Mouse (Mus musculus): ENCODE data around the gene Fance.
"Not testable (repeated sequence)": the region's sequence is repeated elsewhere in the genome, so short reads cannot be mapped to it uniquely, and the experiment has no call there.

Fance gene

DNA sequence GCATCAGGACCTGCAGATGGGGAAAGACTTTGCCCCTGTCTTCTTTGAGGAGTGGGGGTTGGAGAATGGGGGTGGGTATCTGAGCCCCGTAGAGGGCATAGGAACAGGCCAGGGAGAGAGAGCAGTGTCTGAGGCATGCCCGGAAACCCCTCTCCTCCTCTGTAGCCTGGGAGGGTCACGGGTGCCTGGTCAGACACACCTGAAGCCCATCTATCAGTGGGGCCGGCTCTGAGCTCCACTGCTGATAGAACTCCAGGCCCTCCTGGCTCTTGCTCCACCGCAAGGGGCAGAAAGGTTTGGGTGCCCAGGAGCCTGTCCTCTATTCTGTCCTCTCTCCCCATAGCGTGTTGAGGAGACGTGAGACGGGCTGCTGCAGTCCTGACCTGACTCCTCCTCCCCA, 12.4 kb downstream of the Fance start:
- no peak for DNase-seq (ENCODE audit: low read depth, low spot score)

DNA sequence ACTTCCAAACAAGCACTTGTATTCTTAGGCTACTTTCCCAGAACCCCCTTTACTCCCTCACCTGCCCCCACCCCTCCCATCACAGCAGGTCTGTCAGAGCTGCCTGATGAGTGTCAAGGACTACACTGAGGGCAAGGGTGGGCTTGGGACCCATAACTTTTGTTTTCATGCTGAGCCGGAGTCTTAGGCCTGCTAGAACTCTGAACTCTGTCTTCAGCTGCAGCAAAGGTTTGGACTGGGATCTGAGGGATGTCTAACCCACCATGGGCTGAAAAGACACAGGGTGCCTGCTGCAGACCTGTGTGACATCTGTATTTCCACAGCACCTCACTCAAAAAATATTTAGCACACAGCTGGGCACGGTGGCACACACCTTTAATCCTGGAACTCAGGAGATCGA, 13.6 kb downstream of the Fance start:
- DNase-seq (ENCODE audit: low read depth, low spot score) = no peak

DNA sequence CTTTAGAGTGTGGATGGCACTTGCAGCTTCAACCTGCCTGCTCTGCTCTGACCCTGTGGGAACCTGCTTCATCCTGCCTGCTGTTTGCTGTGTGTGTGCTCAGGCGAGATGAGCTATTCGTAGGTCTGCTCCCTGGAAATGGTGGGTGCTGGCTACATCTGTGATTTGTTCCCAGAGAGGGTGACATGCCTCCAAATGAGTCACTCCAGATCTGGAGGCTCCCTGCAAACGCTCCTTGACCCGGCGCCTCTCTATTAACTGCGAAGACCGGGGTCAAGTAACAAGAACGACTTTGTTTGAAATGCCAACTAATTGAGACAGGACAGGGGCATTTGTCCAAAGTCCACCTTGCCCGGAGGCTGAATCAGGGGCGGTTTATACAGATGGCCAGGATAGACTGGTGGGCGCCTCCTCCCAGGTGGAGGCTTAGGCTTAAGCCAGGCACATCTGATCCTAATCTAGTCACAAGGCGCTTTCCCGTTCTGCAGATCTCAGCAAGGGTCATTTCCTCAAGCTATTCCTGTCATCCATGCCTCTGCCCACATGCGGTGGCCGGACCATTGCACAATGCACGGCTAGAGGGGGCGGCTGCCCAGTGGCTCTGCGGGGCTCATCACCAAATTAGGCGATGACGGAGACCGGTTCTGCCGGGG, 14.5 kb downstream of the Fance start:
- no peak for DNase-seq (ENCODE audit: low read depth, low spot score)

DNA sequence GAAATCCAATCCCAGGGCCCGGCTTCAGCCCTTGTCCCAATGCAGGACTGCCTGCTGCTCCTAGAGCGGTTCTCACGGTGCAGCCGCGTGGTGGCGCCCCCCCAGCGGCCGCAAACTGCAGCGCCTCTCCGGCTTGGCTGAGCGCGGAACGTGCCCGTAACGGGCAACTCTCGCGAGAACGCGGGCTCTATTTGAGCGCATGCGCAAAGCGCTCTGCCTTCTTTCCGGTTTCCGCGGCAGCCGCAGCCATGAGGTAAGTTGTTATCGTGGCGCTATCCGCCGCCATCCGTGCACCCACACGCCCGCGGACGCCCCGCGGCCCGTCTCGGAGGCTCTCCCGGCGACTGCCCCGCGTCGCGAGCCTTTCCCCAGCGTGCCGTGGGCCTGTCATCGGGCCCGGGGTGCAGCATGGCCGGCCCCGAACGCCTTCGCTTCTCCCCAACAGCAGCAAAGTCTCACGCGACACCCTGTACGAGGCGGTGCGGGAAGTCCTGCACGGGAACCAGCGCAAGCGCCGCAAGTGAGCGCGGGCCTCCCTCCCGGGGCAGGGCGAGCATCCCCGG, 15.1 kb downstream of the Fance start, which contains the start of gene Rpl10a:
Gene Rpl10a, plus strand, starts transcription at position 106 of the 563 bp plus-strand sequence.
- peak; percentile 97 for DNase-seq (ENCODE audit: low read depth, low spot score)

DNA sequence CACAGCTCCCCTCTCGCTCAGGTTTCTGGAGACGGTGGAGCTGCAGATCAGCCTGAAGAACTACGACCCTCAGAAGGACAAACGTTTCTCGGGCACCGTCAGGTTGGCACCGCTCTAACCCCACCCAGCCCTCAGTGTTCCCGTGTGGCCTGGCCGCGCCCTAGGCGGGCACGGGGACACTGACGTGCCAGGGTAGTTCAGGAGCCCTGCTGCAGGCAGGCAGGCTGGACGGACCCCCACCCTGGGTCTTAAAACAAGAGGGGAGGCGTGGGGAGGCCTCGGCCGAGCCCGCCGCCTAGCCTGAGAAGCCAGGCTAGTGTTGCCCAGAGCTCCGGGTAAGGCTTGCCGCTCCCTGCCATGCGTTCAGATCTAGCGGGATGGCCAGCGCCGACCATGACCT, 15.6 kb downstream of the Fance start:
- no peak for DNase-seq (ENCODE audit: low read depth, low spot score)

DNA sequence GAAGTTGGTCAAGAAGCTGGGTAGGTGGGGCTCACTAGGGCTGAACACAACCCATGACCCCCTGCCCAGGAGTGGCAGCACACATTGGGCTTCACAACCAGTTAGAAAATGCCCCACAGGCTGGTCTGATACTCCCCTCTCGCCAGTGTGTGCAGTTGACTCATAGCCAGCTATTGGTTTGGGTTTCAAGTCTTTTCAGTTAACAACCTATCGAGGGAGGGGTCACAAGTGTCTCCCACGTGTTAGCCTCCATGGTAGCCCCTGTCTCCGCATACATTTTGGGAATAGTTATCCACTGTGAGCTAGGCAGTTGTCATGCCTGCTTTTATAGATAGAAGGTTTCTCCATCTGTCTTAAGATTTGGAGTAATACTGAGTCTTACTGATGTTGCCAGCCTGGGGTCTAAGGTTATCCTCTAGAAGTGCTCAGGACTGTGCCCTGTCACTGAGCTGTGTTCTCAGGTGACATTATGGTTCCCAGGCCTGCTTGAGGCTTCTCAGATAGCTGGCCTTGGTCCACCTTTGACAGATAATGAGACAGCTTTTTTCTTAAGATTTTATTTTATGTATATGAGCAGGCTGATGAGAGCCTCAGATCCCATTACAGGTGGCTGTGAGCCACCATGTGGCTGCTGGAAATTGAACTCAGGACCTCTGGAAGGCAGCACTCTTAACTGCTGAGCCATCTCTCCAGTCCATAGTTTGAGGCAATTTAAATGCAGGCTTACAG, 16.3 kb downstream of the Fance start:
- DNase-seq (ENCODE audit: low read depth, low spot score) = peak; percentile 36

DNA sequence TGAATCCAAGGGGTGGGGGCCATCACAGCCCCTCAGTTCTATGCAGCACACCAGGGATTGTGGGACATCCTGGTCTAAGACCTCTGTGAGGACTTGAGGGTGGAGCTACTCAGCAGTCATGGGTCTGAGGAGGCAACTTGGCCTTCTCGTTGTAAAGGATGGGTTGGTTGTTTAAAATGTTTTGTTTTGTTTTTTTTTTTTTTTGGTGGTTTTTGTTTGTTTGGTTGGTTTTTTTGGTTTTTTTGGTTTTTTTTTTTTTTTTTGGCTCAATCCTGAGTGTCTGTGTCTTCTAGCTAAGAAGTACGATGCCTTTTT, 16.9 kb downstream of the Fance start:
- no peak for DNase-seq (ENCODE audit: low read depth, low spot score)

DNA sequence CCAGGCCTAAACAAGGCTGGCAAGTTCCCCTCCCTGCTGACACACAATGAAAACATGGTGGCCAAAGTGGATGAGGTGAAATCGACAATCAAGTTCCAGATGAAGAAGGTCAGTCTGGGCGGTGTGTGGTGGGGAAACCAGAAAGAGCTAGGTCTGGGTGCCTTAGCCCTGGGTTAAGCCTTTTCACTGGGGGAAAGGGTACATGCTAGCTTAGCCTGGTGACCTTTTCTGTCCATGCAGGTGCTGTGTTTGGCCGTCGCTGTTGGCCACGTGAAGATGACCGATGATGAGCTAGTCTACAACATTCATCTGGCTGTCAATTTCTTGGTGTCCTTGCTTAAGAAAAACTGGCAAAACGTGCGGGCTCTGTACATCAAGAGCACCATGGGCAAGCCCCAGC, 17.3 kb downstream of the Fance start:
- not testable (repeated sequence) for DNase-seq (ENCODE audit: low read depth, low spot score)

DNA sequence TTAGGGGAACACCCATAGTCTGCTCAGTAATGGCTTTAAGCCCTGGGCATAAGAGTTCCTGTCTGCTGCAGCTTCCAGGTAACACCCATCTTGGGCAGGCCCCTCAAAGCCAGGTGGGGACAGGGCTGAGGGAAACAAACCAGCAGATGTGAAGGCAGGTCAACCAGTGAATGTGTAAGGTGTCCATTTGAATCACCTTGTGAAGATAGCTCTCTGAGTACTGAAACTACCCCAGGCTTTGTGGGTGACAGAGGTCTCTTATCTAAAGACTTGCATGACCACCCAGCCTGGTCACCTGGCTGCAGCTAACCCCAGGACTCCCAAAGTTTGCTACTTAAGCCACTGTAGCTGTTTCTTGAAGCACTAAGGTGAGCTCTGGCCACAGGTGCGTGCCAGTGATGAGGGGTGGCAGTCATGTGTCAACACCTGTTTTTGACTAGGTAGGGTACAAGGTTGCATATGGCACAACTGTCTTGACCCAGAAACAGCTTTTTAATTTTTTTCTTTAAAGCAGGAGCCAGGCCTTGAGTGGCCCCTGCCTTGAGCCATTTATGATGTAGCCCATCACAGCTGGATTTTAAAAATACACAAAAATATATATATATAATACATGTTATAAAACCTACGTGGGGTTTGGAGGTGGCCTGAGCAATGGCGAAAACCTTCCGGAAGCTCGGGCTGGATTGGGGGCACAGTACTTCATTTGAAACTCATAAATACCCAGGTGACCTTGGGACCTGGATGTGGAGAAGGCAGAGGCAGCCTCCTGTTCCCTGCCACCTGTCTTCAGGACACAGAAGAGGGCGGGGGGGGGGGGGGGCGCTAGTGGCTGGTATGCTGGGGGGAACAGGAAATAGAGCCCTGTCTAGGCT, 18.2 kb downstream of the Fance start:
- DNase-seq (ENCODE audit: low read depth, low spot score) = no peak

DNA sequence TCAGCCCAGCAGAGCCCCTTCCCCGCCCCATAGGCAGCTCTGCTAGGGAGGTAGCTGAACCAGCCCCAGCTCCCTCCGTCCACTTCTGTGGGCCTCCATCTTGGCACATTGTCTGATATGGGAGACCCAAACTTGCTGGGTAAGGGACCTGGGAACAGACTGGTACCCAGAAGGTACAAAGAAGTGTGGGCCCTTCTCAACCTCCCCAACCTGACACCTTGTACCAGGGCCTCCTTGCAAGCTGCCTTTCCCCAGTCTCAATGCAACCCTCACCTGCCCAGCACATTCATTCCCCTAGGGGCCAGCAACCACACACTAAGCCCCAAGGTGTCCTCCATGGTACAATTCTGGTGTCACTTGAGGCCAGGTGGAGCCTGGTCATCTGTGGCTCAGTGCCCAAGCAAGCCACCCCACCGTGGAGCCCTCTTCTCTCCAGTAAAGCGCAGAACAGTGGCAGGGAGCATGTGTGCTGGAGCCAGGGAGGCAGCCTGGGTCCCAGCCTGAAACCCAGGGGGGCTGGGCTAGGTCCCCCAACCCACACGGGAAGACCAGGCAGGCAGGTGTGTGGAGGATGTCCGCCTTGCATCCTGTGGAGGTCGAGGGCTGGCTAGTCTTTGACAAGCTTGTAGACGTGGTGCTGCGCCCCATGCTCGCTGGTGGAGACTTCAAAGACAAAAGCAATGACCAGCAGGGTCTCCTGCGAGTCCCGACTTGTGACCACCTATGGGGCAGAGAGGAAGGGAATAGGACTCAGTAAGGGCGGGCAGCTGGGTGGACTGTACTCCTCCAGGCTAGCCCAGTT, 19.0 kb downstream of the Fance start:
- DNase-seq (ENCODE audit: low read depth, low spot score) = no peak

DNA sequence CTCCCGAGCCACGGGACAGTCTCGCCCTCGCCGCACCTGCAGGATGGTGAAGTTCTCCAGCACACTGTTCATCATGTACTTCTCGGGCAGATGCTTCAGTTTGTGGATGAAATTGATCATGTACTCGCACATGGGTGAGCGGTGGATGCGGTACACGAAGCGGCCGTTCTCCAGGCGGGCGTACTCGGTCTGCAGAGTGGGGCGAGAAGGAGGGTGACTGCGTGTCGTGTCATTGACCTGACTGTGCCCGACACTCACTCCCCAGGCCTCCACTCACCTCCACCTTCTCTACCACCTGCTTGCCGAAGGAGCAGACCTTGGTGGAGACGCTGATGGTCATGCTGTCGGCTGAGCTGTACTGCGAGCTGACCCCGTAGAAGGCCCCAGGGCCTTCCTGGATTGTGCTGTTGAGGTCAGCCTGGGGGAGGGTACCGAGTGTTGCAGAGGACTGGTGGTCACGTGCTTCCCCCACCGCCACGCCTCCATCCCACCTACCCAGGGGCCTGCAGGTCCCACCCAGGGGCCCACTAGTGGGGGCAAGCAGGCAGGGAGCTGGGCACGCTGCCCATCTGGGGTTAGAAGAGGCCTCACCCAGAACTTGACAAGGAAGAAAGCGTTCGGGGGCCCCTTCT, 19.7 kb downstream of the Fance start:
- DNase-seq (ENCODE audit: low read depth, low spot score) = no peak

DNA sequence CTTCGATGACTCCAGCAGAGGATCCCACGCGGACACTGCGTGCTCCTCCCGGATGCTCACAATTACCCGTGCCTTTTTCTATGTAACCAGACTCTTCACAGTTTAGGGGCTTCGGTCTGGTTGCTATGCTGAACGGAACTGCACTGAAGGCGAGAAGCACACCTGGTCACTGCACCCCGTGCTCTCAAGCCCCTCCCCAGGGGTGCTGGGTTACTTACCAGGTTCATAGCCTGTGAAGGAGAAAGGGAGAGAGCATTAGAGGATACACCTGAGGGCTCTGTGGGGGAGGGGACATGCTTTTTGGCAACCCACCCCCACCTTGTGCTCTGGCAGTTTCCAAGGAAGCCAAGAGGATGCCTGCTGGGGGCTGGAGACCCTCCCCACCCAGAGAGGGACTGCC, 21.9 kb downstream of the Fance start:
- no peak for DNase-seq (ENCODE audit: low read depth, low spot score)

DNA sequence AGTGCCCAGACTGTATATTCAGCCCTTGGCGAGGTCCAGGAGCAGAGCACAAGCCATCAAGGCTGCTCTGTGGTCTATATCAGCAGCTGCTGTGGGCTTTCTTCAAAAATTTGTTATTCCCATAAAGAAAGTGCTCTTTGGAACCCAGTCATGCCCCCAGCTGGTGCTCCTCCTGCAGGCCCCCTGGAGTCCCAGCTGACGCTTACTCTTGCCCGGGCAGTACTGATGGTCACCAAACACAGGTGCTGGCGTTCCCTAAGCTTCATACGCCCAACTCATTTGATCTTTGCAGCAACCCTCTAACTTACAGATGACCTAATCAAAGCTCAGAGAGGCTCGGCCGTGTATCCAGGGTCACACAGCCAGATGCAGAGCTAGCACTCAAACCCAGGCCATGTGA, 24.2 kb downstream of the Fance start:
- DNase-seq (ENCODE audit: low read depth, low spot score) = no peak

DNA sequence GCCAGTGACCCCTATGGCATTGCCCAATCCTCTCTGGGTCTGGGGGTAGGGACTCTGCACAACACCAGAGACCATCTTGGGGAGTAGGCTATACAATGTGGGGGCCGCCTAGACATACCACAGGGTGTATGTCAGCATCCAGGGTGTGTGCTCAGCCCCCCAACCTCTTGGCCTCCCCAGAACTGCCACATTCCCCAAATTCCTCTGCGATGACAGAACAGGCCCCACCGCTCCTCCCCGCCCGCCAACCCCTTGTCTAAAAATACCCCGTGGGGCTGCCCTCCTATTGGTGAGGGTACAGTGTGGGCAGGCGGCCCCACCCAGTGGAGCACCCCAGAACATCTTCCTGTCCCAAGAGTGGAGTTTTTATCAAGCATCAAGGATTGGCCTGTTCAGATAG, 27.3 kb downstream of the Fance start:
- DNase-seq (ENCODE audit: low read depth, low spot score) = no peak

DNA sequence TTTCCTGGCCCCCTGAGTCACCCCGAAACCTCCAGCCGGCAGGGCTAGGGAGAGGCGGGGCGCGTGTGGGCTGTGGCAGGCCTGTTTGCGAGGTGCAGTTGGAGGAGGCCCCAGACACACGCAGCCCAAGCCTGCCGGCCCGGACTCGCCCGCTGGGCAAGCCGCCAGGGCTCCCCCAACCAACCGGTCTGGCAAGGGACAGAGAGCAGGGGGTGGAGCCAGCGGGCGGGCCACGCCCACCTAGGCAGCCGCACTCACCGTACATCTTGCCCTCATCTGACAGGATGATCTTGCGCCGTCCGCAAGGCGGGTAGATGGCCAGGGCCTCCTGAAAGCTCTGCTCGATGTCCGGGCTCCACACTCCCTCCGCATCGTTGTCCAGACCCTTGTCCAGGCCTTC, 27.8 kb downstream of the Fance start:
- DNase-seq (ENCODE audit: low read depth, low spot score) = peak; percentile 58

DNA sequence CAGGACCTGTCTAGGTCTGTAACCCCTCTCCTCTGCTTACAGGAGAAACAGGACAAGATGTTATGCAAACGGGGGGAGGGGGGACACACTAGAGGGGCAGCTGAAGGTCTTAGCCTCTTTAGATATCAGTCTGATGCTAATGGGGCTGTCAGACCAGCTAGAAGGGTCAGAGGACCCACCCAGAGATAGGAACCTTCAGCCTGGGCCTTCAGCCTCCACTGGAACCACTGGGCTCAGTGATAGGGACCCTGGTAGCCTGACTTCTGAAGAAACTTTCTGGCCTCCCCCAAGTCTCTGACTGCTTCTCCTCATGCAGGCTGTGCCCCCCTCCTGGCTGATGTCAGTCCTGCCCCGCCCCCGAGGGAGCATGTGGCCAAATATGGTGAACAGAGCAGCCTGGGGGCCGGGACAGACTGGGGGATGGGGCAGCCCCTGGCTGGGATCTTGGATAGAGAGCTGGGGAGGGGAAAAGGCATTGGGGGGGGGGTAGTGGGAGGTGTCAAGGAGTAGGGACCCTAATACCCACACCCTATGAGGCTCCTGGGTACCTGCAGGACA, 30.8 kb downstream of the Fance start:
- no peak for DNase-seq (ENCODE audit: low read depth, low spot score)

DNA sequence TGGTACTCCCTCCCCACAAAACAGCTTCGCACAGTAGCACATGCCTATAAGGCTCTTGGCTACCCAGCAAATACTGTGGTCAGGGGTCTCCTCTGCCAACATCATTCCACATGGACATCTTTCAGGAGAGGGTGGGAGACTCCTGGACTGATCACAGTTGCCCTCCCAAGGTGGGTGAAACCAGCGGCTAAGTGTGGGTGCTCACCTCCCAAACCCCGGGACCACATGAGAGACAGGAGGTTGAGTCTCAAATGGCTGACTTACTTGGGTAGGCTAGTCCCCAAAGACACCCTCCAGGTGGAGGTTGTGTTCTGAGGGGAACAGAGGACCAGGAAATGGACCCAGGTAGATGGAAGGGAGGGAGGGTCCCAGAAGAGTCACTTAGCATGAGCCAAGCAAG, 31.4 kb downstream of the Fance start:
- DNase-seq (ENCODE audit: low read depth, low spot score) = no peak

DNA sequence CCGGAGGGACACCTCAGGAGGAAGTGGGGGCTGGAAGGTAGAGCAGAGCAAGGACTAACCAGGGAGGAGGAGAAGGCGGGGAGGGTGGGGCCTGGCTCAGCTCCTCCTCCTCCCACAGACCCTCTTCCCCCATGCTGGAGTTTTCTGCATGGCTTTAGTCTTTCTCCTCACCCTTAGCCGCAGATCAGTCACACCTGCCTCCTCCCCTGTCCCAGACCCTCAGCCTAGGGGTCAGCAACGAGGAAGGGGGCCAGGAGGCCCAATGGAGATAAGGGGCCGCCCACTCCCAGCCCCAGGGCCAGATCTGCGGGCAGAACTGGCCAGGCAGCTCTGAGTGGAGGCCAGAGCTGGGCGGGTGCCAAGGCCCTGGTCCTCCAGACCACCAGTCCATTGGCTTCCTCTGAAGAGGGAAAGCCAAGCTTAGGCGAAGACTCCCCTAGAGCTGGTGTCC, 32.0 kb downstream of the Fance start:
- no peak for DNase-seq (ENCODE audit: low read depth, low spot score)

DNA sequence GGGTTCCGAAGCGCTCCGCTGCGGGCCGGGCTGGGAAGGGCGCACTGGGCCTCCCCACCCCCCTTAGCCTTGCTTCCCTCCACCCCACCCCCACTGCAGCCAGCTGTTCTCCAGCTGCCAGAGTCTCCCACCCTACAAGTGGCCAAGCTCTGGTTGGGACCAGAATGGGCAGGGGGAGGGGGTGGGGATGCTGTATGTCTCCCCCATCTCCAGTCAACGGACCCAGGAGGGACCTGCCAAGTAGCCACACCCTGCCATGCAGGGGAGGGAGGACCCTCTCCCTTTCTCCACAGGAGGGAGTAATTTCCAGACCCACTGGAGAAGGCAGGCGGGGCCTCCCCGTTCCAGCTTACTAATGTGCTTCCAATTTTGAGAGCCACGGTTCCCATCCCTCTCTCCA, 32.6 kb downstream of the Fance start:
- no peak for DNase-seq (ENCODE audit: low read depth, low spot score)

DNA sequence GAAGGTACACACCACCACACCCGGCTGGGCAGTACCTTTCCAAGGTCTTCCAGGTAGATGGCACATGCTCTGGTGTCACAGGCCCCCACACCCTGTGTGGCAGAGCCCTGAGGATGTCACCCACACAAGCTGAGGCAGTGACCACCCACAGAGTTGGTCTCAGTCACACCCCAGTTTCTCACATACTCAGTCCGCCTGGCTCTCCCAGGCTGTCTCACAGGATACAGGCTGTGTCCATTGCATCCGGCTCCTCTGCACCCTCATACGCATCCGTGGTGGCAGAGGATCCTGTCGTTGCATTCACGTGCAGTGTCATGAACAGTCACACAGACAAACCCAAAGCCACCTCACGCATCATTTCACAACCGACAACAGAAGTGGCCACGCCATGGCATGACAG, 34.0 kb downstream of the Fance start:
- no peak for DNase-seq (ENCODE audit: low read depth, low spot score)

DNA sequence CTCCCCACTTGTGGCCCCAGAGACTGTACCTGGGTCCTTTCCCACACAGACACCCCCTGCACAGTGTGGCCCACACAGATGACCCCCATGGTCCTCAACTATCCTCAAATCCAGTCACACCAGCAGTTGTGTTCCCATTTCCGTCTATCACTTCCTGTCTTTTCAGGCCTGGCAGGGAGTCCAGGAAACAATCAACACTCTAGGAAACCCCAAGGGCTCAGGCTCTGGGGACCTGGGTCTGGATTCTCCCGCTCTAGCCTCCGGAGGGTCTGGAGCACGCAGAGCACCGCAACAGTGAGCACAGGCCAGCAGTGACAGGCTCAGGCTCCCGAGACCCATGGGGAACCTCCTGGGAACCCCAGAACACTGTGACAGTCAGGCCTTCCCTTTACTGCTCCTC, 34.9 kb downstream of the Fance start:
- DNase-seq (ENCODE audit: low read depth, low spot score) = no peak
